Mouse (Mus musculus) limb, embryonic 12.5 days (tissue): ENCODE results near the gene Ndrg3. TPM values are rescaled to one million over a fixed set of nuclear protein-coding genes. Genes with fewer than 3 reads are reported as not detected.

Source experiments
- ATAC-seq: fragments of 200-750 bp; cut with Nextera tagmentation; 2 replicates; pipeline ENCODE4 v1.8.0; 2017; ENCODE audit warnings: low read depth, moderate TSS enrichment; ENCODE audit not compliant: insufficient number of reproducible peaks, insufficient read depth, low FRiP score, low TSS enrichment
- H3K27ac ChIP-seq: fragments of 300-500 bp; sonication (generic); 2 replicates; pipeline ENCODE4 v1.5.1; 2016; ENCODE audit warnings: mild to moderate bottlenecking, moderate library complexity
- H3K27me3 ChIP-seq: fragments of 300-500 bp; sonication (generic); 2 replicates; pipeline ENCODE4 v1.6.1; 2016; ENCODE audit warnings: mild to moderate bottlenecking, moderate library complexity
- H3K36me3 ChIP-seq: fragments of 300-500 bp; sonication (generic); 2 replicates; pipeline ENCODE4 v1.6.1; 2016; ENCODE audit warnings: mild to moderate bottlenecking, moderate library complexity
- H3K4me1 ChIP-seq: fragments of 300-500 bp; sonication (generic); replicated peaks from 2 replicates; pipeline ENCODE4 v1.6.1; 2016
- H3K4me2 ChIP-seq: fragments of 300-500 bp; sonication (generic); 2 replicates; pipeline ENCODE4 v1.6.1; 2016; ENCODE audit warnings: mild to moderate bottlenecking, moderate library complexity
- H3K4me3 ChIP-seq: fragments of 300-500 bp; sonication (generic); replicated peaks from 2 replicates; pipeline ENCODE4 v1.5.1; 2016; ENCODE audit warnings: mild to moderate bottlenecking
- H3K9ac ChIP-seq: fragments of 300-500 bp; sonication (generic); replicated peaks from 2 replicates; pipeline ENCODE4 v1.6.1; 2016; ENCODE audit warnings: mild to moderate bottlenecking, moderate library complexity
- H3K9me3 ChIP-seq: fragments of 300-500 bp; sonication (generic); 2 replicates; pipeline ENCODE4 v1.6.1; 2016; ENCODE audit warnings: mild to moderate bottlenecking, moderate library complexity
- WGBS: fragments of 180-500 bp; shearing (Covaris S2); methylation state at CpG from one replicate; pipeline ENCODE4 v1.1.7; 2016; 5-methylcytosine and 5-hydroxymethylcytosine counted together
- polyA plus RNA-seq: library from polyadenylated mRNA; unstranded; fragments of >200 nt; fragmentation: Nextera tagmentation; extraction: Ambion mirVana; gene quantifications from 2 replicates; pipeline ENCODE4 v1.2.1, GENCODE M21; 2016

The Ndrg3 gene
- polyA plus RNA-seq = 42.0 TPM in 2 replicates

GRCm38 (mm10) chr2:156991470-156992319 lies at the start of gene Ndrg3:
Ndrg3 (minus strand) TSS chr2:156992056.
- ATAC-seq = peak; percentile 97
- H3K9ac ChIP-seq = peak within 1 kb of the TSS; percentile 86
- H3K36me3 ChIP-seq = peaks cover 28% of the 10 kb centered on the region
- peak within 1 kb of the TSS; percentile 84 for H3K4me3 ChIP-seq
- under 1% methylated on average over 63 of the region's 66 CpGs for WGBS
- H3K27ac ChIP-seq = peak within 1 kb of the TSS; percentile 69; the same call in 1 of the 2 replicates
- H3K4me1 ChIP-seq = peaks cover 14% of the 10 kb centered on the region
- H3K9me3 ChIP-seq = no peaks in the 10 kb centered on the region
- H3K27me3 ChIP-seq = no peaks in the 10 kb centered on the region
- H3K4me2 ChIP-seq = peak within 1 kb of the TSS; percentile 75

GRCm38 (mm10) chr2:157041421-157041820 lies 49.6 kb upstream of the Ndrg3 start:
- Histone ChIP-seq H3K27me3 (no peaks in the 10 kb centered on the region), H3K27ac (no peak overlapping the region), H3K4me1 (no peaks in the 10 kb centered on the region), H3K4me3 (no peak overlapping the region), H3K9ac (no peak overlapping the region), H3K36me3 (peaks cover 97% of the 10 kb centered on the region), H3K9me3 (0 out of 2 replicates have a peak, but pooled peaks cover 10% of the 10 kb centered on the region), H3K4me2 (no peak overlapping the region)
- 94% methylated on average over 7 of the region's 7 CpGs for WGBS
- no peak for ATAC-seq

- 84% methylated on average over 17 of the region's 17 CpGs for WGBS
These were observed 48.8 kb upstream of the Ndrg3 start for GRCm38 (mm10) chr2:157040649-157041046.

GRCm38 (mm10) chr2:157039900-157040648 lies 48.2 kb upstream of the Ndrg3 start:
- Histone ChIP-seq H3K36me3 (peaks cover 97% of the 10 kb centered on the region), H3K4me3 (no peak overlapping the region), H3K9ac (no peak overlapping the region), H3K27ac (no peak overlapping the region), H3K9me3 (no peaks in the 10 kb centered on the region), H3K4me1 (no peaks in the 10 kb centered on the region), H3K4me2 (no peak overlapping the region), H3K27me3 (no peaks in the 10 kb centered on the region)
- ATAC-seq = no peak
- 93% methylated on average over 49 of the region's 50 CpGs for WGBS

More at GRCm38 (mm10) chr2:157040649-157041046, 48.8 kb upstream of the Ndrg3 start:
- no peaks in the 10 kb centered on the region for H3K4me1 ChIP-seq
- no peak overlapping the region for H3K4me2 ChIP-seq
- no peak overlapping the region for H3K9ac ChIP-seq
- no peak overlapping the region for H3K27ac ChIP-seq
- peaks cover 97% of the 10 kb centered on the region for H3K36me3 ChIP-seq
- H3K4me3 ChIP-seq = no peak overlapping the region
- no peak for ATAC-seq
- 0 out of 2 replicates have a peak, but pooled peaks cover 5% of the 10 kb centered on the region for H3K9me3 ChIP-seq
- H3K27me3 ChIP-seq = no peaks in the 10 kb centered on the region

GRCm38 (mm10) chr2:157037303-157037702 lies 45.4 kb upstream of the Ndrg3 start:
- H3K9ac ChIP-seq = no peak overlapping the region
- peaks cover 94% of the 10 kb centered on the region for H3K36me3 ChIP-seq
- 87% methylated on average over 9 of the region's 9 CpGs for WGBS
- H3K4me3 ChIP-seq = no peak overlapping the region
- no peak overlapping the region for H3K4me2 ChIP-seq
- no peaks in the 10 kb centered on the region for H3K4me1 ChIP-seq
- no peaks in the 10 kb centered on the region for H3K27me3 ChIP-seq
- no peak overlapping the region for H3K27ac ChIP-seq
- no peak for ATAC-seq
- H3K9me3 ChIP-seq = no peaks in the 10 kb centered on the region

- Histone ChIP-seq H3K27ac (no peak overlapping the region), H3K4me3 (no peak overlapping the region), H3K9me3 (no peaks in the 10 kb centered on the region), H3K4me2 (no peak overlapping the region), H3K36me3 (peaks cover 95% of the 10 kb centered on the region), H3K9ac (no peak overlapping the region), H3K27me3 (no peaks in the 10 kb centered on the region), H3K4me1 (no peaks in the 10 kb centered on the region)
- WGBS = 93% methylated on average over 8 of the region's 8 CpGs
- no peak for ATAC-seq
These were observed 44.5 kb upstream of the Ndrg3 start for GRCm38 (mm10) chr2:157036400-157036799.

GRCm38 (mm10) chr2:157035371-157035770 lies 43.5 kb upstream of the Ndrg3 start:
- 86% methylated on average over 7 of the region's 7 CpGs for WGBS
- H3K36me3 ChIP-seq = peaks cover 95% of the 10 kb centered on the region

GRCm38 (mm10) chr2:157030804-157031203 lies 38.9 kb upstream of the Ndrg3 start:
- H3K9ac ChIP-seq = no peak overlapping the region
- 0 out of 2 replicates have a peak, but pooled peaks have one; percentile 56 for ATAC-seq

More at GRCm38 (mm10) chr2:157035371-157035770, 43.5 kb upstream of the Ndrg3 start:
- Histone ChIP-seq H3K27ac (no peak overlapping the region), H3K9me3 (no peaks in the 10 kb centered on the region), H3K4me3 (no peak overlapping the region), H3K9ac (no peak overlapping the region), H3K4me2 (no peak overlapping the region), H3K4me1 (no peaks in the 10 kb centered on the region), H3K27me3 (no peaks in the 10 kb centered on the region)
- ATAC-seq = no peak

GRCm38 (mm10) chr2:157028261-157028660 lies 36.4 kb upstream of the Ndrg3 start:
- no peak overlapping the region for H3K27ac ChIP-seq
- H3K9me3 ChIP-seq = peaks cover 19% of the 10 kb centered on the region
- H3K9ac ChIP-seq = no peak overlapping the region
- no peak for ATAC-seq
- no peaks in the 10 kb centered on the region for H3K4me1 ChIP-seq
- H3K36me3 ChIP-seq = peaks cover 98% of the 10 kb centered on the region
- no peak overlapping the region for H3K4me2 ChIP-seq
- no peak overlapping the region for H3K4me3 ChIP-seq
- no peaks in the 10 kb centered on the region for H3K27me3 ChIP-seq
- 93% methylated on average over 4 of the region's 4 CpGs for WGBS

More at GRCm38 (mm10) chr2:157030804-157031203, 38.9 kb upstream of the Ndrg3 start:
- peaks cover 95% of the 10 kb centered on the region for H3K36me3 ChIP-seq
- H3K4me2 ChIP-seq = no peak overlapping the region
- H3K4me1 ChIP-seq = no peaks in the 10 kb centered on the region
- no peaks in the 10 kb centered on the region for H3K27me3 ChIP-seq
- H3K4me3 ChIP-seq = no peak overlapping the region
- 43% methylated on average over 9 of the region's 9 CpGs for WGBS
- peaks cover 11% of the 10 kb centered on the region; the same call in 1 of the 2 replicates for H3K9me3 ChIP-seq
- no peak overlapping the region for H3K27ac ChIP-seq

- Histone ChIP-seq H3K4me1 (no peaks in the 10 kb centered on the region), H3K4me2 (no peak overlapping the region), H3K4me3 (no peak overlapping the region), H3K36me3 (peaks cover 98% of the 10 kb centered on the region), H3K9me3 (peaks cover 19% of the 10 kb centered on the region), H3K27ac (no peak overlapping the region), H3K27me3 (no peaks in the 10 kb centered on the region), H3K9ac (no peak overlapping the region)
- WGBS = 93% methylated on average over 21 of the region's 21 CpGs
- ATAC-seq = no peak
These were observed 35.5 kb upstream of the Ndrg3 start for GRCm38 (mm10) chr2:157027106-157028008.
